Mouse (Mus musculus) E14TG2a.4 (cell line): ENCODE measurements around the gene Rgs19.

ENCODE experiments used
- CTCF ChIP-seq: conservative IDR thresholded peaks from 2 replicates; pipeline ENCODE4 v1.5.1; 2014; ENCODE audit warnings: low read length
- NANOG ChIP-seq: IDR thresholded peaks from 2 replicates; pipeline ENCODE4 v1.6.1; 2014; ENCODE audit warnings: borderline replicate concordance, low read length, mixed read lengths
- POU5F1 ChIP-seq: IDR thresholded peaks from 2 replicates; pipeline ENCODE4 v1.6.1; 2014; ENCODE audit warnings: low read length, borderline replicate concordance

DNA sequence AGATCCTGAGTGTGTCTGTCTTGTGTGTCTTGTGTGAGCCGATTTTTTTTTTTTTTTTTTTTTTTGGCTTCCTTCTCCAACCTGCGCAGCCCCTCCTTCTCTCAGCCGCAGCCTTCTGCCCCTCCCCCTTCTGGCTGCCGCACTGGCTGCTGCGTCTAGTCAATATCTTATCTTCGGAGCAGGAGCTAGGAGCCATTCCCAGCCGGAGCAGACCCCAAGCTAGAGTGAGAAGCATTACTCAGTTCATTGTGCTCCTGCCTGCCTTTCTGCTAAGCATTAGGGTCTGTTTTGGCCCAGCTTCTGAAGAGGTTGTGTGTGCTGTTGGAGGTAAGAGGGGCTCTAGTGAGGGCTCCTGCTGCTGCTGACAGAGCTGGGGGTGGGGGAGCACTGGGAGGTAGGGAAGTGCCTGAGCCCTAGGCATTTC, 21.1 kb upstream of the Rgs19 start, which contains the start of gene Oprl1:
- TF ChIP-seq CTCF (no peak), POU5F1 (no peak), NANOG (no peak)
